Mouse (Mus musculus): ENCODE results near the gene Gstt4.
"Not testable (repeated sequence)": the region's sequence is repeated elsewhere in the genome, so short reads cannot be mapped to it uniquely, and the experiment has no call there.

Gene Gstt4

DNA sequence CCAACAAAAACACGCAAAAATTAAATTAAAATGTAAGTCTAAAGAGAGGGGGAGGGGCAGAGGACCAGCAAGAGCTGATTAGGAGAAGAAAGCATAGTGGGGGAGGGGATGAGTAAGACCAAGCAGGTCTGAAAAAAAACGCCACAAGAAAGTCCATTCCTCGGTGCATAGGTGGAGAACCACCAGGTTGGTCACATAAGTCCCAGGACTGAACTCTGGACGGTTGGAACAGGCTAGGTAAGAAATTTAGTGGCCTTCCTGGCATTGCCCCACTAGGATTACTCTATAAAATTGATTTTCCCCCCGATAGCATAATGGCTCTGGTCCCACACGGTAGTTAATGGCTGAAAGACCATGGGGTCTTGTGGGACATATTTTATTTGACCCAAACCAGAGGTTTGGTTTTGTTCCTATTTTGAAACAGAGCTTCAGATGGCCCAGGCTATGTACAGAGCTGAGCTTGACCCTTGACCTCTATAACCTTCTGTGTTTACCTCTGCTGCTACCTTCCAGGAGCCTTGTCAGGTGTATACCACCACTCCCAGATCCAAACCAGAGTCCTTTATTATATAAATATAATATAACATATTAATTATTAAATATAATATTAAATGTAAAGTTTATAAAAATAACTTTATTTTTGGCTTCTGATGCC is 33.1 kb downstream of the Gstt4 start:
- DNase-seq = no peak

- DNase-seq = no peak
Observed at GRCm38 (mm10) chr10:75788277-75788676, 34.1 kb downstream of the Gstt4 start.

DNA sequence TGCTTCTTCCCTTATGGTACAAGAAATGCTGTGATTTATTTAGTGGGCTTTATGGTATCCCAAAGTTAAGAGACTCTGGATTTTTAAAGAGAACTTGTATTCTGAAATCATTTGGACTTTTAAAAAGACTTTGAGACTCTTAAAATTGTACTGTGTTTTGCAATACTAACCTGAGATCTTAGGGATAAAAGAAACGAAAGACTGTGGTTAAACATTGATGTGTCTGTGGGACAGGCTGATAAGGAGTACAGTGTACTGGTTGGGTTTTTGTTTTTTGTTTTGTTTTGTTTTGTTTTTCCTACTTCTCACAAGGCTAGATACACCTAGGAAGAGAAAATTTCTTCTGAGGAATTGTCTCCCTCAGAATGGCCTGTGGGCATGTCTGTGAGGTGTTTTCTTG is 36.9 kb downstream of the Gstt4 start:
- DNase-seq = no peak

DNA sequence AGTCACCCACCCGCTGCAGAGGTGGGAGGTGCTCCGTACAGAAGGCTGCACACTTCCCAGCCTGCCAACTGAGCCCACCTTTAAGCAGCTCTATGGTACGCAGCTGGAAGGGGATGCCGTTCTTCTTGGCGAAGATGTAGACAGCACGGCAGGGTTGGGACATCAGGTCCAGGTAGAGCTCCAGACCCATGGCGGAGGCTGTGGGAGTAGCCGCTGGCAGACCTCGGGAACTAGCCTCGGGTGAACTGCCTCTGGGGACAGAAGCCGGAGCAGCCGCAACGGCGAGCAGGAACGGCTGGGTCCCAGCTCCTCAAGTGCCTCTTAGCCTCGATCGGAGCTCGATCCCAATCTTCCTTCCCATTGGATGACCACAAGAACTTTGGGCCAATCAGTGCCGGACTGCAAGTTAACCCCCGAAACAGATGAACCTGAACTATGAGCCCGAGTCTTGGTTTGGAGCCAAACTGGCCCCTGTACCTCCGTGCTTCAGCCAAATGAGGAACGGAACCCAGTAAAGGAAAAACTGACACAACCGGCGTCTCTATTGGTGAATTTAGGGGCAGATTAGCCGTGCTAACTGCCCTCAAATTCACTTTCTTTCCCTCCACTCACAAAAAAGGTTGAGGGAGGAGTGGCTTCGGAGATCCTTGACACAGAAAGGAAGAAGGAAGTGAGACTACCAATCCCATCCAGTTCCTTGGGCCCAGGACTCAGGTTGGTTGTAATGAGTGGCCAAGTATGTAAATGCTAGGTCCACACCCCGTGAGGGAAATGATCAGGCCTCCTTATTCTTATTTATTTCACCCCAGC is 41.4 kb downstream of the Gstt4 start, which contains the start of the genes Gm20441 and Gstt3:
Gene Gm20441 (minus strand): TSS at position 186 of the 810 bp plus-strand sequence.
Gene Gstt3 (minus strand): TSS at position 646 of the 810 bp plus-strand sequence.
- peak; percentile 88 to 95 for DNase-seq

GRCm38 (mm10) chr10:75779206-75780174 is 42.9 kb downstream of the Gstt4 start:
- peak; percentile 69 to 81 for DNase-seq

DNA sequence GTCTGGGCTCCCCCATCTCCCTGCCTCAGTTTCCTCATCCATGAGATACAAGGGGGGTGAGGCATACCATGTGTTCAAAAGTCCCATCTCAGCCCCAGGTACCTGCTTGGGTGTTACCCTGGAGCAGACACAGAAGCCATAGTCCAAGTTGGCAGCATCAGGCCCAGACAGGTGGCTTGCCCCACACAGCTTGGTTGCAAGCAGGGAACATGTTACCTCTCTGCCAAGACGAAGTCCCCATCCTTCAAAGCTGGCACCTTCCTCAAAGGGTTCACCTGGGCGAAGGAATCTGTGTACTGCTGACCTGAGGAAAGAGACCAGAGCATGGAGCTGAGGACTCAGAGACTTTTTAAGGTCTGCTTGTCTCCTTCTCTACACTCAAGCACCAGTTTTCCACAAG is 44.5 kb downstream of the Gstt4 start:
- DNase-seq = no peak

DNA sequence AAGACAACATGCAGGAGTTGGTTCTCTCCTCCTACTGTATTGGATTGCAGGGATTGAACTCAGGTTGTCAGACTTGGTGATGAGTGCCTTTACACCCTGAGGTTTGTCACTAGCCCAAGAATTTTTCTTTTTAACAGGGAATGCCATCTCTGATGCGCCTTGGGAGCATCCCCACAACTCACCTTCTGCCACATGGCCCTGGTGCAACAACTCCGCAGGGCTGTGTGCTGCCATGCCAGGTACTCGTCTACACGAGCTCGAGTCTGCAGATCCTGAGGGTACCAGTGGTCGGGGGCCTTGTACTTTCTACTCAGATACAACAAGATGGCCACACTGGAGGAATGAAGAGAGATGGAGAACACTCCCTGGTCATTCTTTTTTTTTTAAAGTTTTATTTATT is 45.8 kb downstream of the Gstt4 start:
- no peak for DNase-seq

GRCm38 (mm10) chr10:75774587-75774986 is 47.8 kb downstream of the Gstt4 start:
- DNase-seq = no peak

DNA sequence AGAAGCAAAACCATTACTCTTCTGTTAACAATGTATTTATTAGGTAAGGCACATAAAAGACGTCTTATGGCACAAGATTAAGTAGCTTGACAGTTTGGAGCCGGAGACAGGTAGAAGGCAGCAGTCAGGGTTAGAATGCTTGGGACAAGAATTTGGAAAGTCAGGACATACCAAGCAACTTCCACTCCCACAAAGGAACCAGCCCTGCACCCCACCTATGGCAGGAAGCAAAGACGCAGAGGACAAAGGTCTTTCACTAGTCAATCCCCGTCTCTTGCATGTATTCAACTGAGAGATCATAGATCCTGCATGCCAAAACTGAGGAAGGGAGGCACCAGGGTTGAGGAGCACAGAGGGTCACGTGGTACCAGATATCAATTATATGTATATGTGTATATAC is 48.2 kb downstream of the Gstt4 start:
- no peak for DNase-seq

GRCm38 (mm10) chr10:75772795-75773664 is 49.3 kb downstream of the Gstt4 start, which contains the start of gene Ddt:
Gene Ddt (minus strand): TSS chr10:75773414.
- DNase-seq = peak; percentile 93 to 98

- DNase-seq = not testable (repeated sequence)
Observed at GRCm38 (mm10) chr10:75767756-75768155, 54.6 kb downstream of the Gstt4 start.

DNA sequence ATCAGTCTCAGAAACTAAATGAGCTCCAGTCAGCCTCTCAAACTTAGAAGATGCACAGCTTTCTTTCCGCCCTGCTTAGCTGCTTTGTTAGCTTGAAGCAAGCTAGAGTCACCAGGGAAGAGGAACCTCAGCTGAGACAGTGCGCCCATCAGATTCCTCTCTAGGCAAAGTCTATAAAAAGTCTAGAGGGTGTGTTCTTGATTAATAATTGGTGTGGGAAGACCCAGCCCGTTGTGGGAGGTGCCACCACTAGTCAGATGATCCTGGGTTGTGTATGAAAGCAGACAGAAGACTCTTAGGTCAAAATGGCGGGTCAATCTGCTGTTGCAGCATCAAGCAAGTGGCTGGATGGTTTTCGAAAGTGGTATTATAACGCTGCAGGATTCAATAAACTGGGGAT is 55.5 kb downstream of the Gstt4 start:
- DNase-seq = peak; percentile 57 to 73
